Mouse (Mus musculus) cerebellum, adult 11 months (tissue): ENCODE data around the gene Zfp146.
"Not testable (repeated sequence)": the region's sequence is repeated elsewhere in the genome, so short reads cannot be mapped to it uniquely, and the experiment has no call there.

ENCODE experiments used
- DNase-seq: peaks from one replicate; pipeline ENCODE4 v3.0.0; 2022

The Zfp146 gene

GRCm38 (mm10) chr7:30169583-30170282 is at the start of gene Zfp146:
Zfp146 (minus strand) TSS chr7:30169750.
- peak; percentile 87 for DNase-seq

GRCm38 (mm10) chr7:30217277-30217676 is 47.7 kb upstream of the Zfp146 start:
- no peak for DNase-seq

GRCm38 (mm10) chr7:30216723-30217151 is 47.2 kb upstream of the Zfp146 start:
- peak; percentile 78 for DNase-seq

GRCm38 (mm10) chr7:30215875-30216274 is 46.3 kb upstream of the Zfp146 start:
- no peak for DNase-seq

- DNase-seq = no peak
Measured at GRCm38 (mm10) chr7:30213881-30214280, 44.3 kb upstream of the Zfp146 start.

- no peak for DNase-seq
Measured at GRCm38 (mm10) chr7:30211025-30211424, 41.5 kb upstream of the Zfp146 start.

GRCm38 (mm10) chr7:30206364-30206763 is 36.8 kb upstream of the Zfp146 start:
- DNase-seq = not testable (repeated sequence)

GRCm38 (mm10) chr7:30205383-30205782 is 35.8 kb upstream of the Zfp146 start:
- DNase-seq = peak; percentile 76

GRCm38 (mm10) chr7:30204380-30204779 is 34.8 kb upstream of the Zfp146 start:
- DNase-seq = no peak

GRCm38 (mm10) chr7:30202895-30203690 is 33.5 kb upstream of the Zfp146 start:
- DNase-seq = peak; percentile 43

GRCm38 (mm10) chr7:30200661-30201060 is 31.1 kb upstream of the Zfp146 start:
- DNase-seq = not testable (repeated sequence)

GRCm38 (mm10) chr7:30200200-30200599 is 30.6 kb upstream of the Zfp146 start:
- no peak for DNase-seq

- DNase-seq = no peak
Measured at GRCm38 (mm10) chr7:30199498-30200139, 30.1 kb upstream of the Zfp146 start.

- peak; percentile 54 for DNase-seq
Measured at GRCm38 (mm10) chr7:30198481-30198971, 29.0 kb upstream of the Zfp146 start, which contains the start of gene Capns1. Capns1 (minus strand) TSS chr7:30198811.

- DNase-seq = no peak
Measured at GRCm38 (mm10) chr7:30197592-30198129, 28.1 kb upstream of the Zfp146 start.

- no peak for DNase-seq
Measured at GRCm38 (mm10) chr7:30196171-30196570, 26.6 kb upstream of the Zfp146 start.

GRCm38 (mm10) chr7:30195461-30195860 is 25.9 kb upstream of the Zfp146 start:
- no peak for DNase-seq

GRCm38 (mm10) chr7:30194884-30195283 is 25.3 kb upstream of the Zfp146 start:
- peak; percentile 96 for DNase-seq

- no peak for DNase-seq
Measured at GRCm38 (mm10) chr7:30194101-30194831, 24.7 kb upstream of the Zfp146 start.

GRCm38 (mm10) chr7:30193581-30194100 is 24.1 kb upstream of the Zfp146 start:
- DNase-seq = peak; percentile 80

GRCm38 (mm10) chr7:30193013-30193412 is 23.5 kb upstream of the Zfp146 start:
- no peak for DNase-seq

- DNase-seq = no peak
Measured at GRCm38 (mm10) chr7:30192088-30192487, 22.5 kb upstream of the Zfp146 start.
